Mouse (Mus musculus): ENCODE data around the gene Tfr2. TPM values are rescaled to one million over a fixed set of nuclear protein-coding genes. Genes with fewer than 3 reads are reported as not detected.
"Not testable (repeated sequence)": the region's sequence is repeated elsewhere in the genome, so short reads cannot be mapped to it uniquely, and the experiment has no call there.

The Tfr2 gene
- total RNA-seq, 1 experiment from 2014 or later = not detected

DNA sequence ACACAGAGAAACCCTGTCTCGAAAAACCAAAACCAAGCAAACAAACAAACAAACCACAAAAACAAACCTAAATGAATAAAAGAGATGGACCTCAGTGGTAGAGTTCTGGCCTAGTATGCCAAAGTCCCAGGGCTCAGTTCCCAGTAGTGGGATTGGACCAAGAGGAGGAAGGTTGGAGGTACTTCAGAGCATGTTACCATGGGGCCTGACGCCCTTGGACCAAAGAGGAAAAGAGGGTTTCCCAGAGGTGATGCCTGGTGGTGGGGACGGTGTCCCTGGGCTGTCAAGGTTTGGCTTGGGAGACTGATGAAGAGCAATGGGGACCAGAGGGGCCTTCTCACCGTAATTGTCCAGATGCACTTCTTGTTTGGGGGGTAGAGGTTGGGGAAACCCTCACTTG is 40.4 kb downstream of the Tfr2 start:
- ATAC-seq (ENCODE audit: extremely low read depth, insufficient number of reproducible peaks, low FRiP score, poor library complexity, severe bottlenecking) = no peak

DNA sequence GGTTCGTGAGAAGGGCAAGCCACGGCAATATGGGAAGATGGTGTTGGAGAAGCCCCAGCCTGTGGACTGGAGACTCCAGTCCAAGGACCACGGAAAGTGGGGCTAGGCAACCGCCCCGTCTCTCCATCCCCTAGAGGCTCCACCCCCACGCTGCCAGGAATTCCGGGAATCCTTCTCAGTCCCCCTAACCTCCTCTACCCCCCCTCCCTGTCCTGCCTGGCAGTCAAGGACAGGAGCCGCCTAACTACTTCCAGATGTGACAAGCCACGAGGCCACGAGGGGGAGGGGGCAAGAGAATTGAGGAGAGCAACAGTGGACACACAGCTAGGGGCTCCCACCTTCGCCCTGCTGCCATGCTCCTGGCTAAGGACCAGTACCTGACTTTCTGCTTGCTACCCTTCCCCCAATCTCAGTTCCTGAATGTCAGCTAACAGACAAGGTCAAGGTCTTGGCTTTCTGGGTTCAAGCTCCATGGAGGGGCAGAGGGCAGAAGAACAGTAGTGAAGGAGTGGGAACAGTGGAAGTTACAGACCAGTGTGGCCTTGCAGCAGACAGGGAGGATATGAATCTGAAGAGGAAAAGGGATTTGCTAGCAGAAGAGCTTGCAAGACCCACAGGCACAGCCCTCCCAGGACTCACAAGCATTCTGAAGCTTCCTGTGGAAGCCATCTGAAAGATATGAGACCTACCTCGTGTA is 41.1 kb downstream of the Tfr2 start:
- no peak for ATAC-seq (ENCODE audit: extremely low read depth, insufficient number of reproducible peaks, low FRiP score, poor library complexity, severe bottlenecking)

DNA sequence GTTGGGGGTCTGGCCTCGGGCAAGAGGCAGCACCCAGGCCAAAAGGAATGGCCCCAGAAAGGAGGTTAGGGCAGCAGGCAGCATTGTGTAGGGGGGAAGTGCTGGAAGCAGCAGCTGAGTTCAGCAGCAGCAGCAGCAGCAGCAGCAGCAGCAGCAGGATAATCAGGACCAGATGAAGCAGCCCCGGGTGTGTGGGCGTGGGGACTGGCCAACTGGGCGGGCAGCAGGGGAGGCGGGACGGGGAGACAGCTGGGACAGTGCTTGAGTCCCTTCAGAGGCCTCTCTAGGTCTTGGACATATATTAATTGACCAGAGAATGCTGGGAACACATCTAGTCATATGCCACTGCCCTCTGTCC is 41.6 kb downstream of the Tfr2 start:
- ATAC-seq (ENCODE audit: extremely low read depth, insufficient number of reproducible peaks, low FRiP score, poor library complexity, severe bottlenecking) = no peak

DNA sequence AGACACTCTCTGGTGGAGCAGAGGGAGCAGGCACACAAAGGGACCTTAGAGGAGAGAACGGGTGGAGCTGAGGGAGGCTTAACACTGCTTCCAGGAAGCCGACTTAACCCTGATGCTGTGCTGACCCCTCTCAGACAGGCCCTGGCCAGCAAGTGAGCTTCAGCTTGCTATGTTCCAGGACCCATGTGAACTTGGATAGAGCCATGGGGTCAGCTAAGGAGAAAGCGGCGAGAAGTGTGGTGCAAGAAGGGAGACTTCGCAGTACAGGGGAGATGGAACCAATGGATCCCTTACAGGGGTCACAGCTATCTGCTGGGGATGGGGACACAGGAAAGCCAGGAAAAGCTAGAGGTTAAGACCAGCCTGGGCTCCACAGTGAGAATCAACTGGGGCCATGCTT is 43.4 kb downstream of the Tfr2 start:
- ATAC-seq (ENCODE audit: extremely low read depth, insufficient number of reproducible peaks, low FRiP score, poor library complexity, severe bottlenecking) = no peak

DNA sequence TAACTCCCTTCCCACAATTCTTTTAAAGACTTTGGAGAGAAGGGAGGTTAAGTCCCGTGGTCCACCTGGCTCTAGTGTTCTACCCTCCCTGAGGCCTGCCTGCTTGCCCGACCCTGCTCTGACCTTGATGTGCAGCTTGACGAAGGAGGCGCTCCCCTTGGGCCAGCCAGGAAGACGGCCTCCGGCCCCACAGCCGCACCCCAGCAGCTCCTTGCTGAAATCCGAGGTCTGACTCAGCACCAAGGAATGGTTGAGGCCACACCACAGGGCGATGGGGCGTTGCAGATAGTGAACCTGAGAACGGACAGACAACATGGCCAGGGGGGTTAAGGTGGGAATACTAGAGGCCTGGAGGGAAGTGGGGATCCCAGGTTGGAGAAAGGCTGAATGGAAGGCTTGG is 43.9 kb downstream of the Tfr2 start, which contains the start of gene Pcolce:
Gene Pcolce (minus strand): TSS at position 235 of the 400 bp plus-strand sequence.
- no peak for ATAC-seq (ENCODE audit: extremely low read depth, insufficient number of reproducible peaks, low FRiP score, poor library complexity, severe bottlenecking)

DNA sequence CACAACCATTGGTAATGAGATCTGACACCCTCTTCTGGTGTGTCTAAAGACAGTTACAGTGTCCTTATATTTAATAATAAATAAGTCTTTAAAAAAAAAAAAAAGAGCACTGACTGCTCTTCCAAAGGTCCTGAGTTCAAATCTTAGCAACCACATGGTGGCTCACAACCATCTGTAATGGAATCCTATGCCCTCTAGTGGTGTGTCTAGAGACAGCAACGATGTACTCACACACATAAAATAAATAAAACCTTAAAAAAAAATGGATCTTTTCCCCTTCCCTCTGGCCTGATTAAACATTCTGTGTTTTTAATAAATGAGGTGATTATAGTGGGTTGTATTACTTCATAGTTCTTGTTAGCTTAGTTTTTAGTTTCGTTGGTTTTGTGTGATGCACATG is 45.3 kb downstream of the Tfr2 start:
- not testable (repeated sequence) for ATAC-seq (ENCODE audit: extremely low read depth, insufficient number of reproducible peaks, low FRiP score, poor library complexity, severe bottlenecking)

DNA sequence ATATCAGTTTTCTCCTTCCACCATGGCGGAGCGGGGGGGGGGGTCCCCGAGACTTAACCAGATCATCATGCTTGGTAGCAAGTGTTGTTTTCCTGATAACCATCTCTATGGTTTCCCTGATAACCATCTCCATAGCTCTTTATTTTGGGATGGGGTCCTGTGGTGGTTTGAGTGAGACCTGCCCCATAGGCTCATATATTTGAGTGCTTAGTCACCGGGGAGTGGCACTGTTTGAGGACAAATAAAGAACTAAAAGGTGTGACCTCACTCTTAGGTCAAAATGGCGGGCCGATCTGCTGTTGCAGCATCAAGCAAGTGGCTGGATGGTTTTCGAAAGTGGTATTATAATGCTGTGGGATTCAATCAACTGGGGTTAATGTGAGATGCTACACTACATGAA is 45.7 kb downstream of the Tfr2 start:
- no peak for ATAC-seq (ENCODE audit: extremely low read depth, insufficient number of reproducible peaks, low FRiP score, poor library complexity, severe bottlenecking)

DNA sequence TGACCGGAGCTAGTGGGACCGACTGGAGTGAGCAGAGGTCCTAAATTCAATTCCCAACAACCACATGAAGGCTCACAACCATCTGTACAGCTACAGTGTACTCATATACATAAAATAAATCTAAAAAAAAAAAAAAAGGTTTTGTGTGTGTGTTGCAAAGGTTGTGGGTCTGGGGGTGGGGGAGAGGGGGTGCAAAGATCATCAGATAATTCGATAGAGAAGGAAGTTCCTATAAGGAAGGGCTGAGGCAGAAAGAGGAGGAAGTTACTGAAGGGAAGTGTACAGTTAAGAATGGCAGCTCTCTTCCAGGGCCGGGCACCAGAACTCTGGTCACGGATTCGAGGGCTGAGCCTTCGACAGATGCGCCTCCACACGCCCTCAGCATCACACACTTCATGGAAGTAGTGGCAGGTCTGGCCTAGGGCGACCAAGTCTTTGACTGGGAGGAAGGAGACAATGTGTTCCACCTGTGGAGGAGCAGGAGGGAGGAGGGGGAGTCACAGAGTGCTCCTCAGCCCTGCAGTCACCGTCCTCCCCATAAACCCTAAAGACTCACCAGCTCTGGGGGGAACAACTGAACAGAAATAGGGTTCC is 54.4 kb downstream of the Tfr2 start:
- ATAC-seq (ENCODE audit: extremely low read depth, insufficient number of reproducible peaks, low FRiP score, poor library complexity, severe bottlenecking) = no peak

DNA sequence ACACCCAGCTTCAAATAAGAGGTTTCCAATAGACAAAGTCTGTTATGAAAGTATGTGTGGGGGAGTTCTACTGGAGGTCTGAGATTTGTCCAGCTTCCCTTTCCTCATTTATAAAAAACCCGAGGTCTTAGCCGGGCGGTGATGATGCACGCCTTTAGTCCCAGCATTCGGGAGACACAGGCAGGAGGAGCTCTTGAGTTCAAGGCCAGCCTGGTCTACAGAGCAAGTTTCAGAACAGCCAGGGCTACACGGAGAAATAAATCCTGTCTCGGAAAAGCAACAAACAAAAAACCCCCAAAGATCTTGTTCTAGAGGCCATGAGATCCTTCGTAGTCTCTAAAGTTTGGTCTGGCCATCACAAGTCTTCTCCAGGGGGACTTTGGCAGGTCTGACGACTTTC is 58.4 kb downstream of the Tfr2 start:
- no peak for ATAC-seq (ENCODE audit: extremely low read depth, insufficient number of reproducible peaks, low FRiP score, poor library complexity, severe bottlenecking)

DNA sequence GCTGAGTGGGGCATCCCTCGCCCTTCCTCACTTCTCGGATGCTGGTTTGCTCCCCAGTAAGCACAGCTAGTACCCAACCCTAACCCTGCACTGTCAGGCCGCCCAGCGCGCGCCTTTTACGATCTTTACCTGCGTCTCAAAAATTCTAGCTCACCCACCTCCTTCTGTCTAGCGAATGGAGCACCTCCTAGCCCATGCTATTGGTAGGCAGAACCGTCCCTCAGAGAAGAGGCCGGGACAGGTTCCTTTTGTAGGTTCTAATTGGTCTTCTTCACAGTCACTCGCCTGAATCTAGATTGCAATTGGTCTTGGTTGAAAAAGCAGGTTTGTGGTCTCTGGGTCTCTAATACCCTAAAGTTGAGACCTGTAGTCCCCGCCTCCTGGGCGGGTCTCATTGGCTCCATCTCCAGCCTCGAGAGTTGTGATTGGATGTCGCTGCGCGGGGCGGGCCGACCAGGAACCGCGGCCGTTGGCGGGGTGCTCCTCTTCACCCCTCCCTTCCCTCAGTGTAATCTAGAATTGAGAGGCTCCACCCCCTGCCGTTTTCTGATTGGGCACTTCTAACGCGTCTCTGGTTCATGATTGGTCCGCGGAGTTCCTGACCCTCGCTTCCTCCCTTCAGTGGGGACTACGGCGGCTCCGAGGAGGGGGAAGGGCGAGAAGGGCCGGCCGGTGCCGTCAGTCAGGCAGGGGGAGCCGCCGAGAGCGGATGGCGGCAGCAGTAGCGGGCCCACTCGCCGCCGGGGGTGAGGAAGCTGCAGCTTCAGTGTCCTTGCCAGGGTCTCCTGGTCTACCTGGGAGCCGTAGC is 59.1 kb downstream of the Tfr2 start, which contains the start of the genes Fbxo24, Lrch4 and Gm20605:
Gene Fbxo24 (minus strand): TSS at position 505 of the 808 bp plus-strand sequence.
Gene Lrch4 (plus strand): TSS at position 624 of the 808 bp plus-strand sequence.
Gene Gm20605 (plus strand): TSS at position 678 of the 808 bp plus-strand sequence.
- peak; percentile 75 for ATAC-seq (ENCODE audit: extremely low read depth, insufficient number of reproducible peaks, low FRiP score, poor library complexity, severe bottlenecking)

DNA sequence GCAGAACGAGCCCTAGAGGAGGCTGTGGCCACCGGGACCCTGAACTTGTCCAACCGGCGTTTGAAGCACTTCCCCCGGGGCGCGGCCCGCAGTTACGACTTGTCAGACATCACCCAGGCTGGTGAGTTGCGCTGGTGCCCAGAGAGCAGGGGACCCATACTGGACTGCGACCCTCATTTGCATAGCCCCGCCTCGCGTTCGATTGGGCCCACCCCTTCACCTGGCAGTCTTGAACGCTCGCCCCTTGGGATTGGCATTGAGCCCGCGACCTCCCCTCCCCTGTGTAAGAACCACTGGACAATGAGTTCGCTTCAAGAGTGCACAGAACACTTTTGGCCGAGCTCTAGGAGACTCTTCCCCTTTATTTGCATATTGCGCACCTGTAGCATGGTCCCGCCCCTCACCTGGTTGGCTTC is 59.7 kb downstream of the Tfr2 start:
- ATAC-seq (ENCODE audit: extremely low read depth, insufficient number of reproducible peaks, low FRiP score, poor library complexity, severe bottlenecking) = no peak

DNA sequence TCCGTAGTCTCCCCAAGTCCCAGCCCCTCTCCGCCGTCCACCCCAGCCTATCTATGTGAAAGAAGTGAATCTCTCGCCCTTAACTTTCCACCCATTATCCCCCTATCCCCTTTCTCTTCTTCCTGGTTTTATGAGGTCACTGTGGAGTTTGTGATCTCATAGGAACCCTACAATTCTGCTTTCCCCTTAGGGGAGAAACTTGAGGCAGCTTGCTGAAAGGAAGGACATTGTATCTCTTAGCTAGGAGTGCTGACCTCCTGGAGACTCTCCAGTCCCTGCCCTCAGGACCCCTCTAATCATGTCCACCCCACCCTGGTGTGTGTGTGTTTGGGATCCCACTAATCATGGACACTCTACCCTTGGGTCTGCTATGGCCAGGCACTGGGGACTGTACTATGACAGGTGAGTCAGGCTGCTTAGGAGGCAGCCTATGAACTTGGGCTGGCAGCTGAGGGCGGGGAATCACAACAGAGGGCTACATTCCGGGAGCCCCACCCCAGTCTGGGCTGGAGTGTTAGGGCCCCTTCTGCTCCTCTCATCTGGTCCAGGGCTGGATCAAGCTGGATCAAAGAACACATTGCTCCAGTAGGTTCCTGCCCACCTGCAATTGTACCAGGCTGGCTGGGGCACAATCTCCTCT is 60.4 kb downstream of the Tfr2 start:
- no peak for ATAC-seq (ENCODE audit: extremely low read depth, insufficient number of reproducible peaks, low FRiP score, poor library complexity, severe bottlenecking)

DNA sequence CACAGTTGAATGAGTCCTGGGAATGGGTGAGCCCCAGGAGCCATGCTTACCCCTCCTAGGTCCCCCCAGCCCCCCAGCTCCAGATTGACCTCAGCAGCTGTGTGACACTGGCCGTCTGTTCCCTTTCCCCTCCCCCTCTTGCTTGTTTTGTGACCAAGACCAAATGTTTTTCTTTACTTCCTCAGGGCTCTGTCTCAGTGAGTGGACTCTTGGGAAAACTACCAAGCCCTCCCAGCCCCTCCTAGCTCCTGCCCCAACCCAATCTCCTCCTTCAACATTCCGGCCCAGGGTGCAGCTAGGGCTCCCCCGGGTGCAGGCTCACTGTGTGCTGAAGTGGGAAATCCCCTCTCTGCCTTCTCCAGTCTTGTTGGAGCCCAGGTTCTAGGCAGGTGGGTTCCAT is 61.0 kb downstream of the Tfr2 start:
- no peak for ATAC-seq (ENCODE audit: extremely low read depth, insufficient number of reproducible peaks, low FRiP score, poor library complexity, severe bottlenecking)

DNA sequence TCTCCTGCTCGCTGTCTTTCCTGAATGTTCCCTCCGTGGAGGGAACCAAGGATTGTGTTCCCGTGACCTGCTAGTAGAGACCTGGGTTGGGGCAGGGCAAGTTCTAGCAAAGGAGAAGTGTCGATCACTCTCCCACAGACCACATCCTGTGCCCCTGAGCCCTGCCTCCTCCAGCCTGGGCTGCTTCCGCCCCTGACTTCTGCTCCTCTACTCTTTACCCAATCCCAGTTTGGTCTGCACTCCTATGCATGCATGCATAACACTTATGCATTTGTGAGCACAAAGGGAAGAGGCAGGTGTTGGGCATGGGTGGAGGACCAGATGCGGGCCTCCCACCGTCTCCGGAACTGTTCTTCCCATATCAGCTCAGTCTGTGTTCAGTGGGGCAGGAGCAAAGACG is 61.5 kb downstream of the Tfr2 start:
- peak; percentile 47 for ATAC-seq (ENCODE audit: extremely low read depth, insufficient number of reproducible peaks, low FRiP score, poor library complexity, severe bottlenecking)

DNA sequence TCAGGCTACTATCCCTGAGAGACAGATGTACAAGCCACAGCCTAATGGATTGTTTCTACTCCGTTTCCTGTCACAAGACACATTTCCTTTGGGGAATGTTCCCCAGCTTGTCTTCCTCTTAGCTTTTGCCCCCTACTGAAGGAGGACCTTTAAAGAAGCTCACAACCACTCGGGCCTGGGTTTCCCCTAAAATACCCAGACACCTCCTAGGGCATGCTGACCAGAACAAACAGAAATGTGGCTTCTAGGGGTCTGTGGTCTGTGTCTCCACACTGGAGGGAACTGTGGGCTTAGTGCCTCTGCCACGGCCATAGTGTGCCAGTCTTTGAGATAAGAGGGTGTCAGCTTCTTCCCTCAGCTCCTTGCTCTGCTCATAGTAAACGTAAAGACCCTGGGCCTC is 62.0 kb downstream of the Tfr2 start:
- ATAC-seq (ENCODE audit: extremely low read depth, insufficient number of reproducible peaks, low FRiP score, poor library complexity, severe bottlenecking) = no peak

DNA sequence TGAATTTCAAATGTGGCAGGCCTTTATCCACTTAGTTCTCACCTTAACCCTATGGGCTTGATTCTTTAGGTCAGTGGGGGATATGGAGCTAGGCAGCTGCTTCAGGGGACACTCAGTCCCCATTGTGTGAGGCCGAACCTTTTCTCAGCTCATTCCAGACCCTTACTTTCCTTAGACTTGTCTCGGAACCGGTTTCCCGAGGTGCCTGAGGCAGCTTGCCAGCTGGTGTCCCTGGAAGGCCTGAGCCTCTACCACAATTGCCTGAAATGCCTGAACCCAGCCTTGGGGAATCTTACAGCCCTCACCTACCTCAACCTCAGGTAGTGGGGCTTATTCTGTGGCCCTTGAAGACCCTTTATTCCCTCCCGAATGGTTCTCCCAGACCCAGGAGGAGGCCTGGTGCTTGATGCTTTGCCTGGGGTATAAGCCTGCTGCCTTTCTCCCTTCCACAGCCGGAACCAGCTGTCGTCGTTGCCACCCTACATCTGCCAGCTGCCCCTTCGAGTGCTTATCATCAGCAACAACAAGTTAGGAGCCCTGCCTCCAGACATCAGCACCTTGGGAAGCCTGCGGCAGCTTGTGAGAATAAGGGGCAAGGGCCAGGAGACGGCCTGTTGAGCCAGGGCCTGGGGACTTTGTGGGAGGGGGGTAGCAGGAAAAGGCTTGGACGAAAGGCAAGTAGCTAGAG is 63.9 kb downstream of the Tfr2 start:
- ATAC-seq (ENCODE audit: extremely low read depth, insufficient number of reproducible peaks, low FRiP score, poor library complexity, severe bottlenecking) = no peak
